Mouse (Mus musculus): Measurements from ENCODE around the gene Bcl2l1.

Gene Bcl2l1

DNA sequence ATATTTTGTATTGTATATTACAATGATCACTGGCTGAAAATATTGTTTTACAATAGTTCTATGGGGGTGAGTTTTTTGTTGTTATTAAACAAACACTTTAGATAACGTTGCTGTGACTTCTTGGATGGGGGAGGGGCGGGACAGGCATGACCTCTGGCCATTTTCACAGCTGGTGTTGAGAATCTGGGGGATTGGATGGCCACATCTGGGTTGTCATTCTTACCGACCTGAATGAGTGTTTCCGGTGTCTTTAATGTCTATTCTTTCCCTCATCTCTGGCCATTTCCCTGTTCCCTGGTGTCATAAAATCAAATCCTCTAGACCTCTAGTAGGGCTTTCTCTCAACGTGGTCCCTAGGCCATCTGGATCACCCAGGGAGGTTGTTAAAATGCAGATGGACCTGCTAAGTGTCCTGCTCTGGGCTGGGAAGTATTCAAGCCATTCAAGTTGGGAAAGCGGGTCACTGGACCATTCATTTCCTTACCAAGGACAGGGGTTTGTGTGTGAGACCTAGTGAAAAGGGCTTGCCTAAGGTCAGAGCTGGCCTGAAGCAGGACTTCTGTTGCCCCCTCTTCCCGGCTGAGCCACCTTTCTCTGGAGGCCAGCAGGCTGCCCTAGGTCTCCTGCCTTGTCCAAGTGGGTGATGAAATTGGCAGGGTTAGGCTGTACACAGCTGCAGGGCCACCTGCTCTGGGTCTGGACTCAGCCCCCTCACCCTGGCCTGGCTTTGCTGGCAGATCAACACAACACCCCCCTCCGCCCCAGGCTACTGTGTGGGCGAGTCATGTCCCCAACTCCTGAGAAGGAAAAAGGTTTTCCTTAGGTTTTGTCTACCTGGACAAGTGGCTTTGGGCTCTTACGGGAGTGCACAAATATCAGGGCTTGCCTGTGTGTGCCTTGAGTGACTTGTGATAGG, 94.0 kb downstream of the Bcl2l1 start:
- no peak for DNase-seq (ENCODE audit: low spot score)

GRCm38 (mm10) chr2:152736748-152737147, 94.8 kb downstream of the Bcl2l1 start:
- no peak for DNase-seq (ENCODE audit: low spot score)

DNA sequence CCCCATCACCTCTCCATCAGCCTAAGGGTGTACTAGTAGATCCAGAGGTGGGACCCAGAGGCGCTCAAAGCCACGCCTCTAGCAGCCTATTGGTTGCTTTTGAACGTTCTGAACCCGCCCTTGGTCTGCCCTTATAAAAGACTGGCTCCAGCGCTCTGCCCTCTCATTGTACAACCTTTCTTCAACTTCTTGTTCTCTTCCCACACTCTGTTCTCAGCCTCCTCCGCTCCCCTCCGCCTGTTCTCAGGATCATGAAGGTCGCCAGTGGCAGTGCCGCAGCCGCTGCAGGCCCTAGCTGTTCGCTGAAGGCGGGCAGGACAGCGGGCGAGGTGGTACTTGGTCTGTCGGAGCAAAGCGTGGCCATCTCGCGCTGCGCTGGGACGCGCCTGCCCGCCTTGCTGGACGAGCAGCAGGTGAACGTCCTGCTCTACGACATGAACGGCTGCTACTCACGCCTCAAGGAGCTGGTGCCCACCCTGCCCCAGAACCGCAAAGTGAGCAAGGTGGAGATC, 95.4 kb downstream of the Bcl2l1 start, which contains the start of gene Id1:
Gene Id1, plus strand, starts transcription at position 162 of the 512 bp plus-strand sequence.
- peak; percentile 83 for DNase-seq (ENCODE audit: low spot score)

- peak; percentile 88 for DNase-seq (ENCODE audit: low spot score)
These were observed 96.5 kb downstream of the Bcl2l1 start for GRCm38 (mm10) chr2:152734984-152735383.

DNA sequence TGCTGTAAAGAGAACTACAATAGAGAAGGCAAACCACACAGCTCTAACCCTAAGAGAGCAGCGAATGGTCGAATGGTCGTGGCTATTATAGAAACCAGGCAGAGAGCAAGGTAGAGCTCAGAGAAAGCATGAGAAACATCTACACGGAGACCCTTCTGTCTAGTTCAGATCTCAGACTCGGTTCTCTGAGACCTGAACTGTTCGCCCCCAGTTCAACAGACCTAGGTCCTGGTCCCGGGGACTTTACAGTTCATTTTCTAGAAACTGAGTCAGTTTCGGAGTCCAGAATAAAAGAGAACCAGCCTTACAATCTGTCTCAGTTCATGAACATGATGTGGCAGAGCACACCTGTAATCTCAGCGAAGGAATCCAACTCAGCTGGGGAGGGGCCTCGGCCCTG, 97.0 kb downstream of the Bcl2l1 start:
- DNase-seq (ENCODE audit: low spot score) = no peak

GRCm38 (mm10) chr2:152733201-152733600, 98.3 kb downstream of the Bcl2l1 start:
- DNase-seq (ENCODE audit: low spot score) = no peak

All from ovary, postnatal 14 days (tissue).